Mouse (Mus musculus) liver, embryonic 14.5 days (tissue): ENCODE data around the gene Sec14l3. TPM values are rescaled to one million over a fixed set of nuclear protein-coding genes. Genes with fewer than 3 reads are reported as not detected.

Experiments
- ATAC-seq: fragments of 200-750 bp; cut with Nextera tagmentation; 2 replicates; pipeline ENCODE4 v1.8.0; 2017; ENCODE audit warnings: moderate number of reproducible peaks, mild to moderate bottlenecking, moderate library complexity; ENCODE audit not compliant: insufficient read depth
- DNase-seq, 3 experiments: peaks; one replicate each; pipeline ENCODE4 v3.0.0-alpha.2; 2012 to 2013; ENCODE audit warnings: low read depth in 3 of 3, low spot score in 3 of 3
- H3K27ac ChIP-seq: fragments of 300-500 bp; sonication (generic); 2 replicates; pipeline ENCODE4 v1.5.1; 2014; ENCODE audit warnings: moderate library complexity, mild to moderate bottlenecking, control low read depth, inconsistent platforms
- H3K27me3 ChIP-seq: fragments of 300-500 bp; sonication (generic); 2 replicates; pipeline ENCODE4 v1.6.1; 2014; ENCODE audit warnings: mild to moderate bottlenecking, low read length, moderate library complexity; ENCODE audit not compliant: control insufficient read depth, insufficient read depth
- H3K36me3 ChIP-seq: fragments of 300-500 bp; sonication (generic); replicated peaks from 2 replicates; pipeline ENCODE4 v1.6.1; 2014; ENCODE audit warnings: low read depth; ENCODE audit not compliant: control insufficient read depth, insufficient read depth
- H3K4me1 ChIP-seq, 2 experiments: fragments of 200-500 bp in 1 of 2; fragments of 300-500 bp in 1 of 2; sonication (generic) in 1 of 2; replicated peaks; 2 replicates each; pipeline ENCODE4 v1.6.1; 2012 to 2014; ENCODE audit warnings: antibody characterized with exemption in 1 of 2, inconsistent platforms in 1 of 2, low read length in 1 of 2; ENCODE audit not compliant: control insufficient read depth in 2 of 2, insufficient read depth in 2 of 2
- H3K4me2 ChIP-seq: fragments of 300-500 bp; sonication (generic); 2 replicates; pipeline ENCODE4 v1.6.1; 2014; ENCODE audit warnings: low read depth, mild to moderate bottlenecking, control low read depth, moderate library complexity
- H3K4me3 ChIP-seq, 2 experiments: fragments of 200-500 bp in 1 of 2; fragments of 300-500 bp in 1 of 2; sonication (generic) in 1 of 2; 2 replicates each; pipeline ENCODE4 v1.5.1; 2012 to 2014; ENCODE audit warnings: low read depth in 2 of 2, low read length in 2 of 2, mild to moderate bottlenecking in 2 of 2, control low read depth in 1 of 2, inconsistent platforms in 1 of 2, moderate library complexity in 1 of 2; ENCODE audit not compliant: insufficient read depth in 1 of 2
- H3K9ac ChIP-seq: fragments of 300-500 bp; sonication (generic); replicated peaks from 2 replicates; pipeline ENCODE4 v1.6.1; 2014; ENCODE audit warnings: mild to moderate bottlenecking, control low read depth, moderate library complexity
- H3K9me3 ChIP-seq: fragments of 300-500 bp; sonication (generic); 2 replicates; pipeline ENCODE4 v1.6.1; 2016; ENCODE audit warnings: low read length, mixed read lengths; ENCODE audit not compliant: control insufficient read depth
- CTCF ChIP-seq: IDR thresholded peaks from 2 replicates; pipeline ENCODE4 v1.5.1; 2016; ENCODE audit warnings: antibody characterized with exemption, low read depth, control low read depth
- EP300 ChIP-seq: IDR thresholded peaks from 2 replicates; pipeline ENCODE4 v1.6.1; 2016; ENCODE audit warnings: antibody characterized with exemption, low read depth
- WGBS: fragments of 180-500 bp; shearing (Covaris S2); extraction: QIAGEN DNeasy Blood & Tissue Kit; methylation state at CpG from one replicate; pipeline ENCODE4 v1.1.7; 2014; ENCODE audit not compliant: insufficient replicate concordance; 5-methylcytosine and 5-hydroxymethylcytosine counted together
- polyA plus RNA-seq, 2 experiments: library from polyadenylated mRNA; depleted of rRNA in 1 of 2; stranded (reverse) in 1 of 2; unstranded in 1 of 2; fragments of >200 nt; fragmentation: Nextera tagmentation in 1 of 2; extraction: Ambion mirVana in 1 of 2; gene quantifications; 2 replicates each; pipeline versions ENCODE4 v1.2.1 to v1.2.3; 2012 to 2014

Sec14l3 gene
- polyA plus RNA-seq, 2 experiments = not detected

DNA sequence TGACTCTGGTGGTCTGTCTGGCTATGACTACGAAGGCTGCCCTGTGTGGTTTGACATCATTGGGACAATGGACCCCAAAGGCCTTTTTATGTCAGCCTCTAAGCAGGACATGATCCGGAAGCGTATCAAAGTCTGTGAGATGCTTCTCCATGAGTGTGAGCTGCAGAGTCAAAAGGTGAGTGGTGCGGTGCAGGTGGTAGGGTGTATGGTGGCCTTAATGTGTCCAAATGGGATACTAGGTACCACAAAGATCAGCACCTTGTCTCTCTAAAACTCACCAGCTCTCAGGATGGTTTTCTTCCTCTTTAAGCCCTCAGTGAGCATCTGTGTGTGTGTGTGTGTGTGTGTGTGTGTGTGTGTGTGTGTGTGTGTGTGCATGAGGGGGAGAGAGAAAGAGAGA, 24.7 kb upstream of the Sec14l3 start:
- H3K4me3 ChIP-seq = no peak overlapping the region
- no peaks in the 10 kb centered on the region for H3K36me3 ChIP-seq
- no peak overlapping the region for H3K4me2 ChIP-seq
- no peaks in the 10 kb centered on the region for H3K9me3 ChIP-seq
- H3K9ac ChIP-seq = no peak overlapping the region
- TF ChIP-seq EP300 = no peak
- no peak for TF ChIP-seq CTCF
- WGBS = 61% methylated on average over 4 of the region's 4 CpGs
- no peak for DNase-seq
- no peak for ATAC-seq
- H3K4me1 ChIP-seq = peaks cover 0 to 2% of the 10 kb centered on the region in 2 experiments; a peak in 1 of 4 replicates
- H3K27ac ChIP-seq = no peak overlapping the region
- no peaks in the 10 kb centered on the region for H3K27me3 ChIP-seq

DNA sequence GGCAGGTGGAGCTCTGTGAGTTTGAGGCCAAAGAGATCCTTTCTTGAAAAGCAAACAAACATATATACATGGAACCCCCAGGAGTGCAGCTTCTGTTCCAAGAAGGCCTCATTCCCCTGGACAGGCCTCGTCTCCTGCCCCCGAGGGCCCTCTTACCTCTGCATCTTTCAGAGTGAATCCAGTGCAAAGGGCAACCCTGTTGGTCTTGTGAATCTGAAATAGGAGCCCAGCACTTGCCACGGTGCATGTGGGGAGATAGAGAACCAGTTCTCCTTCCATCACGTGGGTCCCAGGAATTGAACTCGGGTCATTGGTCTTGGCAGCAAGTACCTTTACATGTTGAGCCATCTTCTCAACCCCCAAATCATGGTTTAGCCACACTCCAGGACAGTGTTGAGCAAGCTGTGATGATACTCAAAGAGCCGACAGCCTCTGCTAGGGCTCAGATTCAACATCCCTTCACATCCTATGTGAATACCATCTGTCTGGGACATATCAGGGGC, 23.5 kb upstream of the Sec14l3 start:
- TF ChIP-seq EP300 (no peak), CTCF (no peak)
- H3K4me2 ChIP-seq = no peak overlapping the region
- H3K4me1 ChIP-seq = no peaks in the 10 kb centered on the region
- no peak overlapping the region for H3K4me3 ChIP-seq
- H3K27me3 ChIP-seq = no peaks in the 10 kb centered on the region
- ATAC-seq (no peak), DNase-seq (no peak)
- H3K27ac ChIP-seq = no peak overlapping the region
- no peaks in the 10 kb centered on the region for H3K36me3 ChIP-seq
- no peaks in the 10 kb centered on the region for H3K9me3 ChIP-seq
- H3K9ac ChIP-seq = no peak overlapping the region
- 50% methylated on average over 6 of the region's 6 CpGs for WGBS

DNA sequence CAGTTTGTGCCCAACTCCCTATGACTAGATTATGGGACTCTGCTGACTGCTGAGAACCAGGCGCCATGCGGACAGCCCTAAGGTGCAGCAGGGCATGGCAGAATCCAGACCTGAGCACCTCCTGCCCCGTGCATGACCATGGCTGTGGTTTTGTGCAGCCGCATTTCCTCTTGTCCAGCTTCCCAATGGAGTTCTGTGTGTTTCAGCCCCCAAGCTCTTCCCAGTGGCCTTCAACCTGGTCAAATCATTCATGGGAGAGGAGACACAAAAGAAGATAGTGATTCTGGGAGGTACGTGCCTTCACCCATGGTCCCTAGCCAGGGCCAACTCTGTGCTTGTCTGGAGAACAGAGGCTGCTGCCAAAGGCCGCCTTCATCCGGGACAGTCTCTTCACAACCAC, 21.6 kb upstream of the Sec14l3 start:
- Histone ChIP-seq H3K27me3 (no peaks in the 10 kb centered on the region), H3K4me2 (no peak overlapping the region), H3K4me3 (no peak overlapping the region), H3K4me1 (no peaks in the 10 kb centered on the region), H3K9ac (no peak overlapping the region), H3K36me3 (no peaks in the 10 kb centered on the region), H3K27ac (no peak overlapping the region), H3K9me3 (no peaks in the 10 kb centered on the region)
- 76% methylated on average over 7 of the region's 7 CpGs for WGBS
- DNase-seq (no peak), ATAC-seq (no peak)
- TF ChIP-seq EP300 (no peak), CTCF (no peak)

DNA sequence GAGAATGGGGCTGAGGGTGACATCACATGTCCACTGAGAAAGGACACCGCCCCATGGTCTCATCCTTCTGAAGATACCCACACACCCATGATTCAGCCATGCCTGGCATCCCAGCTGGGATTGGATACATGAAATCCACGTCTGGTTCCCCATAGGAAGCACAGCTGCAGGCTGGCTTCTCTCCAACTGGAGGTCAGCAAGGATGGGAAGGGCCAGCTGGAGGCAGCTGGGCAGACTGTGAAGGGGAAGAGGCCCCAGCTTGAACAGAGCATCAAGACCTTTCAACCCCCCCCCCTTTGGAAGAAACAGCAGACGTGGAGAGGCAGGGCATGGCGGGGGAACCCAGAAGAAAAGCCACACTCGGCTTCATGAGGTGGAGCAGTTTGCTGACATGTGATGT, 18.1 kb upstream of the Sec14l3 start:
- H3K9me3 ChIP-seq = no peaks in the 10 kb centered on the region
- H3K9ac ChIP-seq = no peak overlapping the region
- no peak overlapping the region for H3K4me3 ChIP-seq
- H3K27ac ChIP-seq = no peak overlapping the region
- no peaks in the 10 kb centered on the region for H3K4me1 ChIP-seq
- H3K4me2 ChIP-seq = no peak overlapping the region
- DNase-seq (no peak), ATAC-seq (no peak)
- H3K27me3 ChIP-seq = no peaks in the 10 kb centered on the region
- whole genome bisulfite sequencing = 51% methylated on average over 5 of the region's 5 CpGs
- TF ChIP-seq EP300 (no peak), CTCF (no peak)
- H3K36me3 ChIP-seq = no peaks in the 10 kb centered on the region

DNA sequence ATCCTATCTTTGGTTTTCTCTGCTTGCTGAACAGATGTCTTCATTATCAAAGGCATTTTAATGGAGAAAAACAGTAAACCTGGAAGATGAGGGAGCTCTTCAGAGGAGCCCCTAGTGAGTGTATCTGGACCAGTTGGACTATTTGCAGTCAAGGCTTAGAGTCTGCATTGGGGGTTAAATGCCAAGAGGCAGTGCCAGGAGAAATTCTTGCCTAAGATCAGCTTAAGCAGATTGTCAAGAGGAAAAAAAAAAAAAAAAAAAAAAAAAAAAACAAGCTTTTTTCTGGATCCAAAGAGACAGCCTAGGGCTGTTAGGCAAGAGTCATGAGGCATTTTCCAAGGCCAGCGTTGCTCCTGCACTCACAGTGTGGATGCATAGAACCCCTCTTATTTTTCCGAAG, 16.9 kb upstream of the Sec14l3 start:
- Histone ChIP-seq H3K9ac (no peak overlapping the region), H3K27ac (no peak overlapping the region), H3K27me3 (no peaks in the 10 kb centered on the region), H3K4me3 (no peak overlapping the region), H3K4me2 (no peak overlapping the region), H3K36me3 (no peaks in the 10 kb centered on the region), H3K4me1 (no peaks in the 10 kb centered on the region), H3K9me3 (no peaks in the 10 kb centered on the region)
- WGBS = 78% methylated on average over 2 of the region's 2 CpGs
- no peak for DNase-seq
- ATAC-seq = no peak
- TF ChIP-seq CTCF (no peak), EP300 (no peak)
